Mouse (Mus musculus): ENCODE data around the gene Pbsn. TPM values are rescaled to one million over a fixed set of nuclear protein-coding genes. Genes with fewer than 3 reads are reported as not detected.

Pbsn gene
- total and polyA plus RNA-seq, 3 experiments, result not detected

Other genes with a start within 250 kb of the Pbsn start
- 10.4 and 10.9 TPM in 2 replicates for gene Prkx, start 57.3 kb downstream of the Pbsn start, total RNA-seq (2012; rRNA removed)
- 11.5 and 13.0 TPM in 2 replicates for gene Prkx, start 57.3 kb downstream of the Pbsn start, total RNA-seq (2014; rRNA removed)
- 12.0 and 15.2 TPM in 2 replicates for gene Prkx, start 57.3 kb downstream of the Pbsn start, polyA plus RNA-seq (2012; ENCODE audit: insufficient read length, low read depth)
- gene Gm14744, start 11.1 kb upstream of the Pbsn start, total RNA-seq (2012; rRNA removed), result not detected in 2 replicates
- not detected in 2 replicates for gene Gm14744, start 11.1 kb upstream of the Pbsn start, total RNA-seq (2014; rRNA removed)
- gene Gm14744, start 11.1 kb upstream of the Pbsn start, polyA plus RNA-seq (2012; ENCODE audit: insufficient read length, low read depth), result not detected in 2 replicates
- gene 5430402E10Rik, start 71.4 kb upstream of the Pbsn start, total RNA-seq (2012; rRNA removed), result not detected in 2 replicates
- not detected in 2 replicates for gene 5430402E10Rik, start 71.4 kb upstream of the Pbsn start, total RNA-seq (2014; rRNA removed)
- gene 5430402E10Rik, start 71.4 kb upstream of the Pbsn start, polyA plus RNA-seq (2012; ENCODE audit: insufficient read length, low read depth), result not detected in 2 replicates
- gene Obp1a, start 237.8 kb upstream of the Pbsn start, total RNA-seq (2012; rRNA removed), result not detected in 2 replicates
- gene Obp1a, start 237.8 kb upstream of the Pbsn start, total RNA-seq (2014; rRNA removed), result not detected in 2 replicates
- not detected in 2 replicates for gene Obp1a, start 237.8 kb upstream of the Pbsn start, polyA plus RNA-seq (2012; ENCODE audit: insufficient read length, low read depth)